Mouse (Mus musculus): ENCODE measurements at regions not wholly inside any gene's neighbourhood (a gene's known extent, or its start where the extent isn't known, plus 50 kb on each side); places are given as distances from the start of the nearest gene placed in this dataset.

- no peaks in the 10 kb centered on the region for H3K27me3 ChIP-seq (ENCODE audit: control insufficient read depth, insufficient read depth, insufficient read length)
- TF ChIP-seq MYOG (IDR thresholded peaks at IDR 0.05; ENCODE audit: control insufficient read depth, extremely low read depth, insufficient read length) (no peak), MYOD1 (IDR thresholded peaks at IDR 0.05; ENCODE audit: control insufficient read depth, insufficient read length, low read depth) (no peak), MAX (IDR thresholded peaks at IDR 0.05) (no peak), CTCF (IDR thresholded peaks at IDR 0.05; ENCODE audit: control insufficient read depth, insufficient read depth, insufficient read length) (no peak), FOSL1 (IDR thresholded peaks at IDR 0.05; ENCODE audit: insufficient read depth, low read length, poor library complexity, severe bottlenecking) (no peak), USF1 (IDR thresholded peaks at IDR 0.05; ENCODE audit: low read depth) (no peak), CEBPB (IDR thresholded peaks at IDR 0.05; ENCODE audit: low read depth) (no peak)
- H3K79me3 ChIP-seq (ENCODE audit: low read depth) = no peaks in the 10 kb centered on the region
Measured at GRCm38 (mm10) chr10:98837289-98838181, 76.7 kb upstream of the Atp2b1 start.

GRCm38 (mm10) chr10:98838926-98839679, 75.1 kb upstream of the Atp2b1 start:
- Histone ChIP-seq H3K79me3 (ENCODE audit: low read depth) (no peaks in the 10 kb centered on the region), H3ac (ENCODE audit: control insufficient read depth, insufficient read length, low read depth) (no peak overlapping the region), H3K27me3 (ENCODE audit: control insufficient read depth, insufficient read depth, insufficient read length) (no peaks in the 10 kb centered on the region), H3K4me3 (ENCODE audit: insufficient read depth, poor library complexity, severe bottlenecking) (no peak overlapping the region), H3K36me3 (ENCODE audit: control insufficient read depth, insufficient read depth) (no peaks in the 10 kb centered on the region), H3K79me2 (ENCODE audit: control insufficient read depth, insufficient read depth) (no peaks in the 10 kb centered on the region)
- no peak for TF ChIP-seq CEBPB (IDR thresholded peaks at IDR 0.05; ENCODE audit: low read depth)

More at GRCm38 (mm10) chr10:98837289-98838181, 76.7 kb upstream of the Atp2b1 start:
- no peak overlapping the region for H3K4me3 ChIP-seq (ENCODE audit: insufficient read depth, poor library complexity, severe bottlenecking)
- H3K36me3 ChIP-seq (ENCODE audit: control insufficient read depth, insufficient read depth) = no peaks in the 10 kb centered on the region
- H3K79me2 ChIP-seq (ENCODE audit: control insufficient read depth, insufficient read depth) = no peaks in the 10 kb centered on the region
- H3ac ChIP-seq (ENCODE audit: control insufficient read depth, insufficient read length, low read depth) = no peak overlapping the region

GRCm38 (mm10) chr10:98839963-98840362, 74.2 kb upstream of the Atp2b1 start:
- Histone ChIP-seq H3ac (ENCODE audit: control insufficient read depth, insufficient read length, low read depth) (no peak overlapping the region), H3K36me3 (ENCODE audit: control insufficient read depth, insufficient read depth) (no peaks in the 10 kb centered on the region), H3K79me3 (ENCODE audit: low read depth) (no peaks in the 10 kb centered on the region), H3K79me2 (ENCODE audit: control insufficient read depth, insufficient read depth) (no peaks in the 10 kb centered on the region), H3K4me3 (ENCODE audit: insufficient read depth, poor library complexity, severe bottlenecking) (no peak overlapping the region), H3K27me3 (ENCODE audit: control insufficient read depth, insufficient read depth, insufficient read length) (no peaks in the 10 kb centered on the region)
- TF ChIP-seq MAX (IDR thresholded peaks at IDR 0.05) (no peak), CEBPB (IDR thresholded peaks at IDR 0.05; ENCODE audit: low read depth) (no peak)

GRCm38 (mm10) chr10:98840411-98840810, 73.8 kb upstream of the Atp2b1 start:
- H3K79me2 ChIP-seq (ENCODE audit: control insufficient read depth, insufficient read depth) = no peaks in the 10 kb centered on the region
- H3K36me3 ChIP-seq (ENCODE audit: control insufficient read depth, insufficient read depth) = no peaks in the 10 kb centered on the region
- no peak overlapping the region for H3ac ChIP-seq (ENCODE audit: control insufficient read depth, insufficient read length, low read depth)
- H3K79me3 ChIP-seq (ENCODE audit: low read depth) = no peaks in the 10 kb centered on the region
- TF ChIP-seq CEBPB (IDR thresholded peaks at IDR 0.05; ENCODE audit: low read depth) (no peak), USF1 (IDR thresholded peaks at IDR 0.05; ENCODE audit: low read depth) (no peak)
- no peaks in the 10 kb centered on the region for H3K27me3 ChIP-seq (ENCODE audit: control insufficient read depth, insufficient read depth, insufficient read length)
- H3K4me3 ChIP-seq (ENCODE audit: insufficient read depth, poor library complexity, severe bottlenecking) = no peak overlapping the region

GRCm38 (mm10) chr10:98840957-98841831, 73.0 kb upstream of the Atp2b1 start:
- no peak for TF ChIP-seq MYOD1 (IDR thresholded peaks at IDR 0.05; ENCODE audit: control insufficient read depth, insufficient read length, low read depth)
- TF ChIP-seq MYOG (IDR thresholded peaks at IDR 0.05; ENCODE audit: control insufficient read depth, extremely low read depth, insufficient read length) = no peak
- TF ChIP-seq USF1 (IDR thresholded peaks at IDR 0.05; ENCODE audit: low read depth) = no peak
- TF ChIP-seq CTCF (IDR thresholded peaks at IDR 0.05; ENCODE audit: control insufficient read depth, insufficient read depth, insufficient read length) = no peak
- TF ChIP-seq CEBPB (IDR thresholded peaks at IDR 0.05; ENCODE audit: low read depth) = no peak
- TF ChIP-seq MAX (IDR thresholded peaks at IDR 0.05) = no peak
- no peak for TF ChIP-seq FOSL1 (IDR thresholded peaks at IDR 0.05; ENCODE audit: insufficient read depth, low read length, poor library complexity, severe bottlenecking)
- Histone ChIP-seq H3K79me3 (ENCODE audit: low read depth) (no peaks in the 10 kb centered on the region), H3K79me2 (ENCODE audit: control insufficient read depth, insufficient read depth) (no peaks in the 10 kb centered on the region), H3K36me3 (ENCODE audit: control insufficient read depth, insufficient read depth) (no peaks in the 10 kb centered on the region), H3ac (ENCODE audit: control insufficient read depth, insufficient read length, low read depth) (no peak overlapping the region), H3K4me3 (ENCODE audit: insufficient read depth, poor library complexity, severe bottlenecking) (no peak overlapping the region), H3K27me3 (ENCODE audit: control insufficient read depth, insufficient read depth, insufficient read length) (no peaks in the 10 kb centered on the region)

All from C2C12 (cell line).